Mouse (Mus musculus): Measurements from ENCODE around the gene Spdef. TPM values are rescaled to one million over a fixed set of nuclear protein-coding genes. Genes with fewer than 3 reads are reported as not detected.
A peak's percentile ranks its signal among the peaks of the same experiment; 100 is the strongest.

Spdef gene
- polyA plus RNA-seq (2015; fragmentation: Nextera tagmentation; extraction: Ambion mirVana), result 0.56 and 0.68 TPM in 2 replicates

- WGBS, result 85% methylated on average over 10 of the region's 10 CpGs
- no peak for ATAC-seq (ENCODE audit: low read depth)
- no peak within 1 kb of the TSS for H3K9ac ChIP-seq
Observed at GRCm38 (mm10) chr17:27728770-27729169, at the start of gene Spdef. Spdef (minus strand) TSS chr17:27728955.

GRCm38 (mm10) chr17:27777823-27778222 is 49.1 kb upstream of the Spdef start:
- no peak for ATAC-seq (ENCODE audit: low read depth)
- no peak overlapping the region for H3K9ac ChIP-seq
- peaks cover 6% of the 10 kb centered on the region; the same call in 1 of the 2 replicates for H3K36me3 ChIP-seq
- no peak overlapping the region for H3K27ac ChIP-seq (replicated peaks)
- no peak overlapping the region for H3K4me3 ChIP-seq
- no peaks in the 10 kb centered on the region for H3K27me3 ChIP-seq
- H3K4me1 ChIP-seq (replicated peaks), result no peaks in the 10 kb centered on the region
- H3K9me3 ChIP-seq, result no peaks in the 10 kb centered on the region
- 94% methylated on average over 5 of the region's 6 CpGs for WGBS
- H3K4me2 ChIP-seq, result no peak overlapping the region

More at GRCm38 (mm10) chr17:27728770-27729169, at the start of gene Spdef:
- no peaks in the 10 kb centered on the region for H3K36me3 ChIP-seq
- H3K27me3 ChIP-seq, result no peaks in the 10 kb centered on the region
- H3K4me2 ChIP-seq, result no peak within 1 kb of the TSS
- peaks cover 13% of the 10 kb centered on the region for H3K4me1 ChIP-seq (replicated peaks)
- no peaks in the 10 kb centered on the region for H3K9me3 ChIP-seq
- H3K4me3 ChIP-seq, result no peak within 1 kb of the TSS
- H3K27ac ChIP-seq (replicated peaks), result no peak within 1 kb of the TSS

GRCm38 (mm10) chr17:27774198-27774597 is 45.4 kb upstream of the Spdef start:
- WGBS, result 92% methylated on average over 3 of the region's 3 CpGs
- Histone ChIP-seq H3K9me3 (no peaks in the 10 kb centered on the region), H3K36me3 (peaks cover 3% of the 10 kb centered on the region; the same call in 1 of the 2 replicates), H3K9ac (no peak overlapping the region), H3K4me2 (no peak overlapping the region), H3K27me3 (no peaks in the 10 kb centered on the region), H3K27ac (replicated peaks) (no peak overlapping the region), H3K4me1 (replicated peaks) (peaks cover 3% of the 10 kb centered on the region; the same call in 1 of the 2 replicates), H3K4me3 (no peak overlapping the region)
- ATAC-seq (ENCODE audit: low read depth), result no peak

DNA sequence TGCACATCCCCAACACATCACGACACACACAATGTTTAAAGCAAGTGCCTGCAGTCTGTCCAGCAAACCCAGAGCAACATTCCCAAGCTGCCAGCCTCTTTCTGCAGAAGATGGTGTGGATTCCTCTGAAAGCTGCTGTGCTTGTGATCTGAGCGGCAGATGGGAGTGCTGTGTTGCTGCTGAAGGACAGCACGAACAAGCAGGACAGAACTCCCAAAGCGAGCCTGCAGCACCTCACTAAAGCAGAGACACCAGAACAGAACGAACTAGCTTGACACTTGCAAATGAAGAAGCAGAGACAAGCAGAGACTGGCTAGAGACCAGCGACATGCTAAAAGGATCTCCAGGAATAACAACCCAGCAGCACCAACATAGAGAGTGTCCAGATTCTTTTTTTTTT is 42.9 kb upstream of the Spdef start:
- H3K27ac ChIP-seq (replicated peaks), result no peak overlapping the region
- H3K4me3 ChIP-seq, result no peak overlapping the region
- no peak for ATAC-seq (ENCODE audit: low read depth)
- no peaks in the 10 kb centered on the region for H3K9me3 ChIP-seq
- WGBS, result 89% methylated on average over 6 of the region's 6 CpGs
- H3K4me2 ChIP-seq, result no peak overlapping the region
- H3K36me3 ChIP-seq, result peaks cover 12% of the 10 kb centered on the region
- no peaks in the 10 kb centered on the region for H3K27me3 ChIP-seq
- no peak overlapping the region for H3K9ac ChIP-seq
- H3K4me1 ChIP-seq (replicated peaks), result peaks cover 3% of the 10 kb centered on the region; the same call in 1 of the 2 replicates

DNA sequence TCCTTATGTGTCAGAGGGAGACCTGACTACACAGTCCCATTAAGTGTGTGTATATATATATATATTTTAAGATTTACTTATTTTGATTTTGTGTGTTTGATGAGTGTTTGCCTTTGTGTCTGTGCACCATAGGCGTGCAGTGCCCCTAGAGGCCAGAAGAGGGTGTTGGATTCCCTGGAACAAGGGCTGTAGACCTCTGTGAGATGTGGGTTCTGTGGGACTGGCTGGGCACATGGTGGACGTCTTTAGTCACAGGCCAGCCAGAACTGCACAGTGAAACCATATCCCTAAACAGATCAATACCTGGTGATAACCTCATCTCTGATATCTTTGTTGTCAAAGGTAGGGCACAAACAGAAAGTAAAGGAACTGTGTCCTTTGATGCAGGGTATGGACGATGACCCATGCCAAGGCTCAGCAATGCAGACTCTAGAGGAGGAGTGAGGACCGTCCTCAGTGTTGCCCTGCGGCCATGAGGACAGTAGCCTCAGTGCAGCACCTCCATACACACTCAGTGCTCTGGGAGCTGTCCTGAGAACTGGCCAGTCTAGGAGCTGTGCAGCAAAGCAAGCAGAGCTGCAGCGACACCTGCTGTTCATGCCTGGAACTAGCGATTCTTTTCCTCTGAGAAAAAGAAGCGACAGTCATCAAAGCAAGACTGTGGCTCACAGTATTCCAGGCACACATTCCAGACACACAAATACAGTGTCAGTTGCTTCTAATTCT is 40.2 kb upstream of the Spdef start:
- Histone ChIP-seq H3K4me1 (replicated peaks) (peaks cover 3% of the 10 kb centered on the region; the same call in 1 of the 2 replicates), H3K9me3 (no peaks in the 10 kb centered on the region), H3K4me3 (no peak overlapping the region), H3K27ac (replicated peaks) (no peak overlapping the region), H3K36me3 (peaks cover 35% of the 10 kb centered on the region), H3K9ac (no peak overlapping the region), H3K4me2 (no peak overlapping the region), H3K27me3 (no peaks in the 10 kb centered on the region)
- WGBS, result 65% methylated on average over 8 of the region's 8 CpGs
- peak; percentile 88 for ATAC-seq (ENCODE audit: low read depth)

GRCm38 (mm10) chr17:27767543-27767942 is 38.8 kb upstream of the Spdef start:
- no peaks in the 10 kb centered on the region for H3K9me3 ChIP-seq
- H3K27ac ChIP-seq (replicated peaks), result no peak overlapping the region
- no peak overlapping the region for H3K4me2 ChIP-seq
- no peak for ATAC-seq (ENCODE audit: low read depth)
- no peaks in the 10 kb centered on the region for H3K27me3 ChIP-seq
- H3K4me3 ChIP-seq, result no peak overlapping the region
- peaks cover 35% of the 10 kb centered on the region for H3K36me3 ChIP-seq
- WGBS, result 79% methylated on average over 12 of the region's 12 CpGs
- H3K9ac ChIP-seq, result no peak overlapping the region
- H3K4me1 ChIP-seq (replicated peaks), result peaks cover 3% of the 10 kb centered on the region; the same call in 1 of the 2 replicates

DNA sequence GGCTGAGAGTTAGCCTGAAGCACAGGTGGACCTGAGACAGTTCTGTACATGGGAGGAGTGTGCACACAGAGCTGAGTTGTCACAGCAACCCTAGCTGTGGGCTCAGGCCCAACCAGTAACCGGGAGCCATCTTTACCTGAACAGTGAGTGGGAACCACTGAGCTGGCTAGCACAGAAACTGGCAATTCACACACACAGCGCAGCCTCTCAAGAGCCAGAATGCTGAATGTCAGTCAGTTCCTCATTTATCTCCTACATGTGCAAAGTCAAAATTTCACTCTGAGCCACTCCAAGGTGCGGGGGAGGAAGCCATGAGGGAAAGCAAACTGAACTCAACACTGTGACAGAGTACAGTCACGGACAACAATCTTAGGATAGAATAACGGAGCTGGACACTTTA is 38.4 kb upstream of the Spdef start:
- H3K27ac ChIP-seq (replicated peaks), result no peak overlapping the region
- no peaks in the 10 kb centered on the region for H3K9me3 ChIP-seq
- peaks cover 35% of the 10 kb centered on the region for H3K36me3 ChIP-seq
- no peak for ATAC-seq (ENCODE audit: low read depth)
- no peak overlapping the region for H3K9ac ChIP-seq
- peaks cover 5% of the 10 kb centered on the region for H3K4me1 ChIP-seq (replicated peaks)
- 88% methylated on average over 5 of the region's 5 CpGs for WGBS
- H3K4me3 ChIP-seq, result no peak overlapping the region
- H3K4me2 ChIP-seq, result no peak overlapping the region
- no peaks in the 10 kb centered on the region for H3K27me3 ChIP-seq

DNA sequence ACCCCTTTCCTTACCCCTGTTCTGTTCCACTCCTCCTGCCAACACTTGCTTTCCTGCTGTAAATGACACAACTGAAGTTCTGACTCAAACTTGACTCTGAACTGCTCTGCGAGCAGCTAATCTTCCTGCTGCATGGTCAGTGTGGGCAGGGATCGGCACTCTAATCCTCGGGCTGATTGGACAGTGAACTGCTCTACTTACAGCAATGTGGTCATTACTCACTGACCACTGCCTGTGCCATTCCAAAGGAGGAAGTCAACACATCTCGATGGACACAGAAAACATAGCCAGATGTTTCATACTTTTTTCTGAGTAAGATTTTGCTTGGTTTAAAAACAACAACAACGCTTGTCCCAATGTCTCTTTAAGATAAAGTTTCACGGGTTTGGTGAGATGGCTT is 36.3 kb upstream of the Spdef start:
- Histone ChIP-seq H3K4me2 (no peak overlapping the region), H3K27ac (replicated peaks) (no peak overlapping the region), H3K36me3 (peaks cover 35% of the 10 kb centered on the region), H3K4me3 (no peak overlapping the region), H3K27me3 (no peaks in the 10 kb centered on the region), H3K9me3 (no peaks in the 10 kb centered on the region), H3K9ac (no peak overlapping the region), H3K4me1 (replicated peaks) (peaks cover 14% of the 10 kb centered on the region)
- no peak for ATAC-seq (ENCODE audit: low read depth)
- WGBS, result 97% methylated on average over 6 of the region's 6 CpGs

DNA sequence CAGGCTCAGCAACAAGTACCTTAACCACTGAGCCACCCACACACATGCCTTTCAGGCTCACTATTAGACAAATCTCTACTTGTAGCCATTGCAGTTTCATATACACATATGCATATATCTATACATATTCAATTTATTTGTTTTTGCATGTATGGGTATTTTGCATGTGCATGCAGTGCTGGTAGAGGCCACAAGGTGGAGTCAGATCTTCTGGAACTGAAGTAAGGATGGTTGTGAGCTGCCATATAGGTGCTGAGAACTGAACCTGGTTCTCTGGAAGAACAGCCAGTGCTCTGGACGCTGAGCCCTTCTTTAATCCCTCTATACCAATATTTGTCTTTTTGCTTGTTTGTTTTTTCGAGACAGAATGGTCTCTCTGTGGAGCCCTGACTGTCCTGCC is 35.7 kb upstream of the Spdef start:
- H3K9ac ChIP-seq, result no peak overlapping the region
- no peak overlapping the region for H3K4me2 ChIP-seq
- H3K27me3 ChIP-seq, result no peaks in the 10 kb centered on the region
- H3K36me3 ChIP-seq, result peaks cover 35% of the 10 kb centered on the region
- no peak overlapping the region for H3K4me3 ChIP-seq
- no peaks in the 10 kb centered on the region for H3K9me3 ChIP-seq
- ATAC-seq (ENCODE audit: low read depth), result no peak
- H3K4me1 ChIP-seq (replicated peaks), result peaks cover 20% of the 10 kb centered on the region
- 93% methylated on average over 2 of the region's 2 CpGs for WGBS
- H3K27ac ChIP-seq (replicated peaks), result no peak overlapping the region

DNA sequence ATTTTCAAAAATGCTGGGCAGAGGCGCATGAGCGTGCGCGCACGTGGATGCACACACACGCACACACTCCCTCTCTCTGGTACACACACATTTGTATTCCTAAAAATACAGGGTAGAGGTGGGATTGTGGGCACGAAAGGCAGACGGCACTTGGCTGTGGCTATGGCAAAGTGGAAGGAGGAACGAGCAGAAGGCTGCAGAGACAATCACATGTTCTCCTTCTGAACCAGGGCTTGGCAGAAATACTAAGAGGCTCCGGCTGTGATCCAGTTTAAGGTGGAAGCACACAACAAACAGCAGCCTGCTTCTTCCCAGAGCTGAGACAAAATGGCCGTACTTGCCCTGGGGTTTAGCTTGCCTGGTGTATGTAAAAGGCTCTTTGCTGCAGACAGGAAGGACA is 34.1 kb upstream of the Spdef start:
- no peak overlapping the region for H3K4me3 ChIP-seq
- H3K27ac ChIP-seq (replicated peaks), result no peak overlapping the region
- no peaks in the 10 kb centered on the region for H3K27me3 ChIP-seq
- no peak overlapping the region for H3K4me2 ChIP-seq
- no peaks in the 10 kb centered on the region for H3K9me3 ChIP-seq
- H3K36me3 ChIP-seq, result peaks cover 35% of the 10 kb centered on the region
- H3K4me1 ChIP-seq (replicated peaks), result peaks cover 20% of the 10 kb centered on the region
- no peak overlapping the region for H3K9ac ChIP-seq
- 93% methylated on average over 11 of the region's 11 CpGs for WGBS
- ATAC-seq (ENCODE audit: low read depth), result no peak

- 0 out of 2 replicates have a peak overlapping the region, but pooled peaks have one; percentile 28 for H3K27ac ChIP-seq (replicated peaks)
- peak; percentile 88 for ATAC-seq (ENCODE audit: low read depth)
- 22% methylated on average over 9 of the region's 9 CpGs for WGBS
Observed at GRCm38 (mm10) chr17:27761639-27762336, 33.0 kb upstream of the Spdef start.

DNA sequence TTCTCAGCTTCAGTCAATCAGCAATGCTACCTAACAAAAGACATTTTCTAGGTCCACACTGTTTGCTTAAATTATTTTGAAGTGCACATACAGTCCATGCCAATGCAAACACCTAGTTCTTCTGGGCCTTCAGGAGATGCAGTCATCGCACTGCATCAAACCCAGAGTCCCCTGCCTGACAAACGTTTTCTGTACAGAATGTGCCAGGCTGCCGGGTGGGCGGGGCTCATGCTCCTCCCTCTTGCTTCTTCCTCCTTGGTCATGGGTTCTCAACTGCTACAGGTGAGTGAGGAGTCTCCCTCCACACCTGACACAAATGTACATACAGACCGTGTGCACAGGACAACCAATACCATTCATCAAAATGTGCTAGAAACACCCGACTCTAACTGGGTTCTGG is 31.4 kb upstream of the Spdef start:
- WGBS, result 81% methylated on average over 6 of the region's 6 CpGs
- H3K27ac ChIP-seq (replicated peaks), result no peak overlapping the region
- no peaks in the 10 kb centered on the region for H3K27me3 ChIP-seq

More at GRCm38 (mm10) chr17:27761639-27762336, 33.0 kb upstream of the Spdef start:
- Histone ChIP-seq H3K36me3 (peaks cover 25% of the 10 kb centered on the region), H3K9ac (no peak overlapping the region), H3K9me3 (no peaks in the 10 kb centered on the region), H3K27me3 (no peaks in the 10 kb centered on the region), H3K4me2 (no peak overlapping the region), H3K4me3 (no peak overlapping the region), H3K4me1 (replicated peaks) (peaks cover 21% of the 10 kb centered on the region)

More for the DNA sequence above, 31.4 kb upstream of the Spdef start:
- no peak overlapping the region for H3K4me2 ChIP-seq
- no peak overlapping the region for H3K4me3 ChIP-seq
- H3K9me3 ChIP-seq, result no peaks in the 10 kb centered on the region
- no peak for ATAC-seq (ENCODE audit: low read depth)
- peaks cover 9% of the 10 kb centered on the region for H3K36me3 ChIP-seq
- no peak overlapping the region for H3K9ac ChIP-seq
- peaks cover 31% of the 10 kb centered on the region for H3K4me1 ChIP-seq (replicated peaks)

All from neural tube, embryonic 13.5 days (tissue).